Mouse (Mus musculus) layer of hippocampus, adult 9-11 months (tissue): ENCODE measurements at regions not wholly inside any gene's neighbourhood (a gene's known extent, or its start where the extent isn't known, plus 50 kb on each side); places are given as distances from the start of the nearest gene placed in this dataset.

Source experiments
- DNase-seq: peaks from one replicate; pipeline ENCODE4 v3.0.0; 2022

GRCm38 (mm10) chr12:62207211-62207610 lies 684.3 kb downstream of the Lrfn5 start:
- DNase-seq = peak; percentile 39

- no peak for DNase-seq
Observed at GRCm38 (mm10) chr12:62232864-62233263, 709.9 kb downstream of the Lrfn5 start.
